Mouse (Mus musculus) inflammation-experienced regulatory T-cells, adult 16 weeks (primary cell): ENCODE measurements around the gene Hist2h2ac. TPM values are rescaled to one million over a fixed set of nuclear protein-coding genes. Genes with fewer than 3 reads are reported as not detected.

Experiments
- polyA plus RNA-seq: library from polyadenylated mRNA; unstranded; fragments of 100-300 nt; shearing (Covaris generic); gene quantifications from one replicate; pipeline ENCODE4 v1.2.1, GENCODE M21; 2017

The Hist2h2ac gene
- polyA plus RNA-seq, result 5.7 TPM

GRCm38 (mm10) chr3:96220765-96221639 lies at the start of gene Hist2h2ac, which contains the start of gene Hist2h2be:
Hist2h2ac (minus strand) TSS chr3:96220880.
Hist2h2be (plus strand) TSS chr3:96221119.

DNA sequence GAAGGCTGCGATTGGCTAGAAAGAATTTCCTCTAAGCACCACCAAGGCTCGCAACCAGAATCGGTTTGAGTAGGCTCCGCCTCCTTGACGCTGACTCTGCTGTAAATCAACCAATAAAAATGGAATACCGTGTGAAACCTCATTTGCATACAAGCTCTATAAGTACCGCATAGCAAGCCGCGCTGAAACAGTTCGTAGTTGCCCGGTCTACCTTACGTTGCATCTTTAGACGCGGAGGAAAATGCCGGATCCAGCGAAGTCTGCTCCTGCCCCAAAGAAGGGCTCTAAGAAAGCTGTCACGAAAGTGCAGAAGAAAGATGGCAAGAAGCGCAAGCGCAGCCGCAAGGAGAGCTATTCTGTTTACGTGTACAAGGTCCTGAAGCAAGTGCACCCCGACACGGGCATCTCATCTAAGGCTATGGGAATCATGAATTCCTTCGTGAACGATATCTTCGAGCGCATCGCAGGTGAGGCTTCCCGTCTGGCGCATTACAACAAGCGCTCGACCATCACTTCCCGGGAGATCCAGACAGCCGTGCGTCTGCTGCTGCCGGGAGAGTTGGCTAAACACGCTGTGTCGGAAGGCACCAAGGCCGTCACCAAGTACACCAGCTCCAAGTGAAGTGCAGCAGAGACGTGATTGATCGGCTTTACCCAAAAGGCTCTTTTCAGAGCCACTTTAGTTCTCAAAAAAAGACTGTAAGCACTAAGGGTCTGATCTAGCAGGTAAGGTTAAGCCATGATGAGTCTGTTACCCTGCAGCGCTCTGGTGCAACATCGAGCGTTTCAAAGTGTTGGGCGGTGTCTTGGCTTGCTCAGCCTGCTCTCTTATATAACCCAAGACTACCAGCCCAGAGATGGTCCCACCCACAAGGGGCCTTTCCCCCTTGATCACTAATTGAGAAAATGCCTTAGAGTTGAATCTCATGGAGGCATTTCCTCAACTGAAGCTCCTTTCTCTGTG lies 49.1 kb upstream of the Hist2h2ac start, which contains the start of gene Hist2h2bb:
TSS of gene Hist2h2bb (plus strand) at position 242 of the 964 bp plus-strand sequence.

GRCm38 (mm10) chr3:96268051-96268775 lies 47.5 kb upstream of the Hist2h2ac start, which contains the start of gene Hist2h3b:
Hist2h3b (plus strand) TSS chr3:96268654.

GRCm38 (mm10) chr3:96262979-96263550 lies 42.4 kb upstream of the Hist2h2ac start, which contains the start of gene Hist2h4:
Hist2h4 (minus strand) TSS chr3:96263311.

GRCm38 (mm10) chr3:96246427-96246856 lies 25.8 kb upstream of the Hist2h2ac start, which contains the start of gene Hist2h3c1:
Hist2h3c1 (plus strand) TSS chr3:96246685.

DNA sequence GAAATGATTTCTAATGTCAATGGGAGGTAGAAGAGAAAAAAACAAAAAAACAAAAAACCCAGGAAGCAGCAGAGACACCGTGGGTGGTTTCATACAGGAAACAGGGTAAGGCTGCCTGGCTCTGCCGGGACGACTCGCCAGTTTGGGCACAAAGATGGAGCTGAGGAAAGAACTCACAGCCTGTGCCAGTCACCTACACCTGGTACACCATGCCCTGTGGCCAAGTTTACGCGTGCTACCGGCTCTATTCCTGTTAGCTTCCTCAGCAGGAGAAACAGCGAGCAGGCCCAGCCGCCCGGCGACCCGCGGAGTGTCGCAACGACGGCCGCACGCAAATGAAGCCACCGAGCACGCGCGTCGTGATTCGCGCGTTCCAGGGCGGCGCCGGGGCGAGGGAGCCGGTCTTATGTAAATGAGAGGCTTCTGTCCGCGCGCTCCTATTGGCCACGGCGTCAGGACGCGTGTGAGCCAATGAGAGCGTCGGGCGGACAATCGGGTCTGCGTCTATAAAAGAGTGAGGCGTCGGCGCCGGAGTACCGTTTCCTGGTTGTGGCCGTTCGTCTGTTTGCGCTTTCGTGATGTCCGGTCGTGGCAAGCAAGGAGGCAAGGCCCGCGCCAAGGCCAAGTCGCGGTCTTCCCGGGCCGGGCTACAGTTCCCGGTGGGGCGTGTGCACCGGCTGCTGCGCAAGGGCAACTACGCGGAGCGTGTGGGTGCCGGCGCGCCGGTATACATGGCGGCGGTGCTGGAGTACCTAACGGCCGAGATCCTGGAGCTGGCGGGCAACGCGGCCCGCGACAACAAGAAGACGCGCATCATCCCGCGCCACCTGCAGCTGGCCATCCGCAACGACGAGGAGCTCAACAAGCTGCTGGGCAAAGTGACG lies 24.6 kb upstream of the Hist2h2ac start, which contains the start of gene Hist2h2aa1:
TSS of gene Hist2h2aa1 (plus strand) at position 495 of the 884 bp plus-strand sequence.

GRCm38 (mm10) chr3:96239949-96240798 lies 19.5 kb upstream of the Hist2h2ac start, which contains the start of gene Hist2h2aa2:
Hist2h2aa2 (minus strand) TSS chr3:96240276.

GRCm38 (mm10) chr3:96238954-96239793 lies 18.5 kb upstream of the Hist2h2ac start, which contains the start of gene Hist2h3c2:
Hist2h3c2 (minus strand) TSS chr3:96239127.

DNA sequence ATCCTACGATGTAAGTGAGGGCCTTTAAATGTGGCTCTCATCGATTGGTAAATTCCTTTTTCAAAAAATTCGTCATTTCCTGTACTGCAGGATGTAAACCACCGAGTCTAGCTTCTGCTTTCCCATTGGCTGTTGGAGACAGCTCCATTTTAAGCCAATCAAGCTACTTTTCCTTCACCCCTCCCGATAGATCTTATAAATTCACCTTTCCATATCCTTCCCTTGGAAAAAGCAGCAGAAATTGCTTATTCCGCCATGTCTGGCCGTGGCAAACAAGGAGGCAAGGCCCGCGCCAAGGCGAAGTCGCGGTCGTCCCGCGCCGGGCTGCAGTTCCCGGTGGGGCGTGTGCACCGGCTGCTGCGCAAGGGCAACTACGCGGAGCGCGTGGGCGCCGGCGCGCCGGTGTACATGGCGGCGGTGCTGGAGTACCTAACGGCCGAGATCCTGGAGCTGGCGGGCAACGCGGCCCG lies 984 bp downstream of the Hist2h2ac start, which contains the start of the genes Bola1 and Hist2h2ab:
TSS of gene Bola1 (minus strand) at position 49 of the 470 bp plus-strand sequence.
TSS of gene Hist2h2ab (plus strand) at position 205 of the 470 bp plus-strand sequence.

DNA sequence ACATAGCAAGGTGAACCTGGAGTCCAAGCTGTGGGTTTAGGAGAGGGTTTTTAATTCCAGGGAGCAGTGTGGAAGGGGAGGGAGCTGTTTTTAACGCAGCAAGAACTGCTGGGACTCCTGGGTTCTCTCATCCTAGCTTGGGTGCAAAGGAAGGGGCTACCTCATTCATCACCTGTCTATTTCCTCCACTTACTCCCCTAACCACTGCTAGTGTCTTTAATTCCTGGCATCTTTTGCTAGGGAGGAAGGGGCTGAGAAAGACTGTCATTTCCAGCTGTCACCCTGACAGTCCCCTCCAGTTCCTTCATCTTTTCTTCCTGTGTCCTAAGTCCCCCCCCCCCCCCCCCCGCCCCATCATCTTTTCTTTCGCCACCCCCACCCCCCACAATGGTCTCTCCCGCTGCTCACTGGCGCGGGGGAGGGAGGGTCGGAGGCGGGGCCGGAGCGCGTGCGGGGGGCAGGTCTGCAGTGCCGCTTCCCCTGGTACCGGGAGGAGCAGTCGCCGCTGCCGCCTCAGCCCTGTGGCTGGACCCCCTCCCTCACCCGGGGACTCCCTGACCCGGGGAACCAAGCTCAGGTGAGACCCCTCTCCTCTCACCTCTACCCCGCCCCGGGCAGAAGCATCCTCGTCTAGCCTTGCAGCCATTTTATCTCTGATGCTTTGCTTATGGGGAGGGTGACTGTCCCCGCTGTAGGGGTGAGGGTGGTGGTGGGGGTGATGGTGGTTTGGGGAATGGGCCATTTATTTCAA lies 39.8 kb downstream of the Hist2h2ac start, which contains the start of gene Sv2a:
TSS of gene Sv2a (plus strand) at position 425 of the 751 bp plus-strand sequence.

GRCm38 (mm10) chr3:96172197-96173178 lies 48.2 kb downstream of the Hist2h2ac start, which contains the start of gene Sf3b4:
Sf3b4 (plus strand) TSS chr3:96172332.

